Mouse (Mus musculus) kidney, adult 2 months (tissue): ENCODE results near the gene Tulp4.
"Not testable (repeated sequence)": the region's sequence is repeated elsewhere in the genome, so short reads cannot be mapped to it uniquely, and the experiment has no call there.

ENCODE experiments used
- CTCF ChIP-seq: fragments of 200-500 bp; conservative IDR thresholded peaks from 2 replicates; pipeline ENCODE4 v1.5.1; 2011; ENCODE audit warnings: low read depth, mild to moderate bottlenecking, control low read depth, low read length, moderate library complexity, mixed read lengths; ENCODE audit not compliant: insufficient read depth, insufficient read length
- POLR2A ChIP-seq: fragments of 200-500 bp; IDR thresholded peaks from one replicate; pipeline ENCODE4 v1.6.1; 2011; ENCODE audit warnings: low read depth, low read length, control low read depth

GRCm38 (mm10) chr17:6293882-6294281 lies 187.6 kb downstream of the Tulp4 start:
- not testable (repeated sequence) for TF ChIP-seq POLR2A, CTCF
